Mouse (Mus musculus) forebrain, embryonic 13.5 days (tissue): ENCODE measurements around the gene Rpp25l. TPM values are rescaled to one million over a fixed set of nuclear protein-coding genes. Genes with fewer than 3 reads are reported as not detected.

Experiments
- ATAC-seq: fragments of 200-750 bp; cut with Nextera tagmentation; 2 replicates; pipeline ENCODE4 v1.8.0; 2017
- H3K27ac ChIP-seq: fragments of 300-500 bp; sonication (generic); 2 replicates; pipeline ENCODE4 v1.5.1; 2015; ENCODE audit warnings: inconsistent platforms, mild to moderate bottlenecking, moderate library complexity
- H3K27me3 ChIP-seq: fragments of 300-500 bp; sonication (generic); 2 replicates; pipeline ENCODE4 v1.6.1; 2015; ENCODE audit warnings: mild to moderate bottlenecking, inconsistent platforms
- H3K36me3 ChIP-seq: fragments of 300-500 bp; sonication (generic); 2 replicates; pipeline ENCODE4 v1.6.1; 2015; ENCODE audit warnings: mild to moderate bottlenecking, inconsistent platforms; ENCODE audit not compliant: poor library complexity, severe bottlenecking
- H3K4me1 ChIP-seq: fragments of 300-500 bp; sonication (generic); 2 replicates; pipeline ENCODE4 v1.6.1; 2015; ENCODE audit warnings: inconsistent platforms
- H3K4me2 ChIP-seq: fragments of 300-500 bp; sonication (generic); 2 replicates; pipeline ENCODE4 v1.6.1; 2015; ENCODE audit warnings: inconsistent platforms, mild to moderate bottlenecking, moderate library complexity
- H3K4me3 ChIP-seq: fragments of 300-500 bp; sonication (generic); 2 replicates; pipeline ENCODE4 v1.5.1; 2015; ENCODE audit warnings: mild to moderate bottlenecking, inconsistent platforms
- H3K9ac ChIP-seq: fragments of 300-500 bp; sonication (generic); 2 replicates; pipeline ENCODE4 v1.6.1; 2015; ENCODE audit warnings: mild to moderate bottlenecking, inconsistent platforms
- H3K9me3 ChIP-seq: fragments of 300-500 bp; sonication (generic); replicated peaks from 2 replicates; pipeline ENCODE4 v1.6.1; 2016; ENCODE audit warnings: inconsistent platforms
- whole genome bisulfite sequencing: fragments of 180-500 bp; shearing (Covaris S2); methylation state at CpG from one replicate; pipeline ENCODE4 v1.1.7; 2015; 5-methylcytosine and 5-hydroxymethylcytosine counted together
- polyA plus RNA-seq: library from polyadenylated mRNA; unstranded; fragments of >200 nt; fragmentation: Nextera tagmentation; extraction: Ambion mirVana; gene quantifications from 2 replicates; pipeline ENCODE4 v1.2.1, GENCODE M21; 2015

Gene Rpp25l
- polyA plus RNA-seq, 1 experiment from 2014 or later, result 80.7 TPM

GRCm38 (mm10) chr4:41676248-41677005 is 36.9 kb downstream of the Rpp25l start:
- H3K4me2 ChIP-seq, result peak overlapping the region; percentile 35
- H3K36me3 ChIP-seq, result peaks cover 14% of the 10 kb centered on the region; the same call in 1 of the 2 replicates
- 49% methylated on average over 17 of the region's 17 CpGs for WGBS

DNA sequence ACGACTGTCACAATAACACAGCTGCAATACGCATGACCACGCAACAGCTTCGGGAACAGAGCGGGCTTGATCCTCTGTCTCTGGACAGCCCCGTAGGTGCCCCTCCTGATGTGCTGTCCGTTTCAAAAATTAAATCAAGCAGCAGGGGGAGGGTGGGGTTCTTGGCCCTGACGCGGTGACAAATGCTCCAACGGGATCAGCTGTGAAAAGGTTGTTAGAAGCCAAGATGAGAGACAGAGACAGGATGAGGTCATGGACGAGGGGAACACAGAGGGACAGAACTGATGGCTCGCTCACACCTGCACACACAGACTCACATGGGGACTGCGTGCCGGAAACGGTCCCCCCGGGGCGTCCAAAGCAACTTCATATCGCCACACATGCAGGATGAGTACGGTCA is 40.1 kb downstream of the Rpp25l start:
- no peak overlapping the region for H3K4me2 ChIP-seq
- no peak for ATAC-seq
- peaks cover 80% of the 10 kb centered on the region for H3K4me1 ChIP-seq
- whole genome bisulfite sequencing, result 32% methylated on average over 19 of the region's 19 CpGs
- peak overlapping the region; percentile 52; the same call in 1 of the 2 replicates for H3K9ac ChIP-seq
- H3K27me3 ChIP-seq, result no peaks in the 10 kb centered on the region
- H3K9me3 ChIP-seq, result no peaks in the 10 kb centered on the region
- H3K4me3 ChIP-seq, result no peak overlapping the region
- H3K27ac ChIP-seq, result peak overlapping the region; percentile 91
- peaks cover 29% of the 10 kb centered on the region for H3K36me3 ChIP-seq

More at GRCm38 (mm10) chr4:41676248-41677005, 36.9 kb downstream of the Rpp25l start:
- peak overlapping the region; percentile 76 for H3K27ac ChIP-seq
- no peak overlapping the region for H3K4me3 ChIP-seq
- no peak for ATAC-seq
- H3K27me3 ChIP-seq, result no peaks in the 10 kb centered on the region
- H3K9me3 ChIP-seq, result no peaks in the 10 kb centered on the region
- peaks cover 99% of the 10 kb centered on the region for H3K4me1 ChIP-seq
- peak overlapping the region; percentile 53 for H3K9ac ChIP-seq

GRCm38 (mm10) chr4:41672522-41672963 is 40.8 kb downstream of the Rpp25l start:
- peak overlapping the region; percentile 52 for H3K9ac ChIP-seq
- no peaks in the 10 kb centered on the region for H3K27me3 ChIP-seq
- peak overlapping the region; percentile 91 for H3K27ac ChIP-seq
- peak overlapping the region; percentile 45 for H3K4me2 ChIP-seq
- peaks cover 34% of the 10 kb centered on the region for H3K36me3 ChIP-seq
- no peak for ATAC-seq
- peaks cover 73% of the 10 kb centered on the region for H3K4me1 ChIP-seq
- H3K9me3 ChIP-seq, result no peaks in the 10 kb centered on the region
- WGBS, result 9% methylated on average over 8 of the region's 8 CpGs
- 0 out of 2 replicates have a peak overlapping the region, but pooled peaks have one; percentile 0 for H3K4me3 ChIP-seq

DNA sequence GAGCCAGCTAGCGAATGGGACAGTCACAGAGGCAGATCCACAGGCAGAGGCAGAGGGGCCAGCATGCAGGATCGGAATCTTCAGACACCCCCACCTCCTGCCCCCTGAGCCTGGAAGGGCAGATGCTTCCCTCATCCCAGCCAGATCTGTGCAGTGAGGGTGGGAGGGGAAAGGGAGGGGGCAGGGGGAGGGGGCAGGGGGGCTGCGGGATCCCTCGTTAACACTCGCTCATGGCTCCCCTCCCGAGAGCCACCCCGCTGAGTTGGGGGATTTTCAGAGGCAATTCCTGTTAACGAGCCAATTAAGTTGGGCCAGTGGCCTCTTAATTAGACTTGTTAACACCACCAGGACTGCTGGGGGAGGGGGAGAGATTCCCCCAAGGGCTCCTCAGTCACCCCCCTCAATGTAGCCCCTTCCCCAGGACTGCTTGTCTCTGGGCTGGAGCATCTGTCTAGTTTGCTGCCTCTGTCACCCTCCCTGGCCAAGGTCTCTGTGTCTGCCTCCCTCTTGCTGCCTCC is 41.3 kb downstream of the Rpp25l start:
- Histone ChIP-seq H3K9me3 (no peaks in the 10 kb centered on the region), H3K36me3 (peaks cover 39% of the 10 kb centered on the region), H3K4me1 (peaks cover 68% of the 10 kb centered on the region), H3K9ac (peak overlapping the region; percentile 52), H3K27ac (peak overlapping the region; percentile 91), H3K27me3 (no peaks in the 10 kb centered on the region), H3K4me2 (peak overlapping the region; percentile 45), H3K4me3 (0 out of 2 replicates have a peak overlapping the region, but pooled peaks have one; percentile 0)
- ATAC-seq, result peak; percentile 72
- 0% methylated on average over 8 of the region's 8 CpGs for WGBS

DNA sequence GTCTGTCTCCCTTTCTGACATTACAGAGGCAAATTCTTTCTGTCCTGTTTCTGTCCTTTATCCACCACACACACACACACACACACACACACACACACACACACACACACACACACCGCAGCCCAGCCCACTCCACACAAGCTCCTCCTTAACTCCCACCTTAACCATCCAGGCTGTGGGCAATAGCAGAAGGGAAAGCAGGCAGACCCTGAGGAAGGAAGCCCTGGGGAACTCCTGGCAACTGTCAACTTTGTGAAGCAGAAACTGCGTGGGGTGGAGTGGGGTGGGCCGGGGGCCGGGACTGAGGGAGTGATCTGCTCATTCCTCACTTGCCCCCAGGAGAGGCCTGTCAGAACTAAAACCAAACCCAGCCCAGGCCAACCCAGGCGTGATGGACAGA is 41.8 kb downstream of the Rpp25l start:
- no peak overlapping the region for H3K4me3 ChIP-seq
- peak overlapping the region; percentile 45; the same call in 1 of the 2 replicates for H3K9ac ChIP-seq
- H3K27ac ChIP-seq, result peak overlapping the region; percentile 91
- ATAC-seq, result peak; percentile 41
- whole genome bisulfite sequencing, result 11% methylated on average over 5 of the region's 5 CpGs
- peaks cover 43% of the 10 kb centered on the region for H3K36me3 ChIP-seq
- no peaks in the 10 kb centered on the region for H3K27me3 ChIP-seq
- H3K9me3 ChIP-seq, result no peaks in the 10 kb centered on the region
- H3K4me1 ChIP-seq, result peaks cover 63% of the 10 kb centered on the region
- peak overlapping the region; percentile 45 for H3K4me2 ChIP-seq

- ATAC-seq, result no peak
- H3K4me3 ChIP-seq, result no peak overlapping the region
- no peak overlapping the region for H3K4me2 ChIP-seq
- peaks cover 56% of the 10 kb centered on the region for H3K4me1 ChIP-seq
- no peaks in the 10 kb centered on the region for H3K9me3 ChIP-seq
- peaks cover 48% of the 10 kb centered on the region for H3K36me3 ChIP-seq
- WGBS, result 74% methylated on average over 18 of the region's 18 CpGs
- H3K9ac ChIP-seq, result 0 out of 2 replicates have a peak overlapping the region, but pooled peaks have one; percentile 2
- peak overlapping the region; percentile 91 for H3K27ac ChIP-seq
- H3K27me3 ChIP-seq, result no peaks in the 10 kb centered on the region
These were observed 42.5 kb downstream of the Rpp25l start for GRCm38 (mm10) chr4:41670836-41671235.

GRCm38 (mm10) chr4:41666646-41667045 is 46.7 kb downstream of the Rpp25l start:
- ATAC-seq, result no peak
- Histone ChIP-seq H3K4me2 (no peak overlapping the region), H3K27ac (no peak overlapping the region), H3K4me1 (peaks cover 56% of the 10 kb centered on the region), H3K4me3 (no peak overlapping the region), H3K36me3 (peaks cover 80% of the 10 kb centered on the region), H3K9me3 (no peaks in the 10 kb centered on the region), H3K9ac (no peak overlapping the region), H3K27me3 (no peaks in the 10 kb centered on the region)
- 80% methylated on average over 11 of the region's 11 CpGs for WGBS

- peak overlapping the region; percentile 6; the same call in 1 of the 2 replicates for H3K9ac ChIP-seq
- H3K4me1 ChIP-seq, result peaks cover 57% of the 10 kb centered on the region
- 7% methylated on average over 6 of the region's 8 CpGs for WGBS
- no peak overlapping the region for H3K4me3 ChIP-seq
- no peak for ATAC-seq
- no peaks in the 10 kb centered on the region for H3K27me3 ChIP-seq
- H3K27ac ChIP-seq, result peak overlapping the region; percentile 31
- no peaks in the 10 kb centered on the region for H3K9me3 ChIP-seq
- H3K36me3 ChIP-seq, result peaks cover 74% of the 10 kb centered on the region
- H3K4me2 ChIP-seq, result no peak overlapping the region
These were observed 48.2 kb downstream of the Rpp25l start for GRCm38 (mm10) chr4:41665009-41665675.

DNA sequence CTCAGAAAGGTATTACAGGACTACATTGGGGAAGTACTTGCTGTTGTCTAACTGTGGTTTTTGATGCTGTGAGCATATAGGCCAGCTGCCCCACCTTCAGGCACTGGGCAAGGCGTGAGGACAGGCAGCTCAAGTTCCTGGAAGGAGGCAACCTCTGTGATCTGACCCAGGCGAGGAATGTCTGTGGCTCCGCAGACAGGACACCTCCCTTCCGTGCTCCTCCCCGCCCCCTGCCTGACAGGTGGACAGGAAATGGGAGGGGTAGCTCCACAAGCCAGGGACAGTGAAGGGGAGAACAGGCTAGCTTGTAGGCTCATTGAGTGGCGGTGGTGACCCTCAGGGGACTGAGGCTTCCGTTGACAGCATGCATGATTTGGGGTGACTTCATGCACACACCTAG is 48.8 kb downstream of the Rpp25l start:
- Histone ChIP-seq H3K27me3 (no peaks in the 10 kb centered on the region), H3K27ac (no peak overlapping the region; the same call in 1 of the 2 replicates), H3K4me1 (peaks cover 63% of the 10 kb centered on the region), H3K4me3 (no peak overlapping the region), H3K36me3 (peaks cover 72% of the 10 kb centered on the region), H3K9me3 (no peaks in the 10 kb centered on the region), H3K9ac (no peak overlapping the region), H3K4me2 (no peak overlapping the region)
- 61% methylated on average over 7 of the region's 7 CpGs for WGBS
- ATAC-seq, result no peak

DNA sequence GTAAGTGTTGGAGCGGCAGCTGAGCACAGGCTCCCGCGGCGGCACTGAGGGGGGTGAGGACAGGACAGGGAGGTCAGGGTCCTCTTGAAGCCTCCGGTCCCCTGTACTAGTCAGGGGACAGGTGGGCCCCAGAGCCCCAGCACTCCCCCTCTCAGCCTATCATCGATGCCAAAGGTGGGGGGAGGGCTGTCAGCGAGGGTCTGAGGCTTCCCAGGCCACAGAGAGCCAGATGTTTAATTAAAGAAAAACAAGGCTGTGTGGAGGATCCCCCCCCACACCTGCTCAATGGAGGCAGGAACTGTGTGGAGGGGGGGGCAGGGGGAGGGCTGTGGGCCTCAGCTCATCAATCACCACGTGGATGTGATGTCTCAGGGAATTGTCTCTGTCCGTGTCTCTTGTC is 49.7 kb downstream of the Rpp25l start:
- WGBS, result 64% methylated on average over 9 of the region's 9 CpGs
- Histone ChIP-seq H3K36me3 (peaks cover 74% of the 10 kb centered on the region), H3K9me3 (no peaks in the 10 kb centered on the region), H3K9ac (peak overlapping the region; percentile 12; the same call in 1 of the 2 replicates), H3K4me1 (peaks cover 72% of the 10 kb centered on the region), H3K4me3 (no peak overlapping the region), H3K27ac (no peak overlapping the region), H3K27me3 (no peaks in the 10 kb centered on the region), H3K4me2 (no peak overlapping the region)
- ATAC-seq, result no peak

- H3K27ac ChIP-seq, result no peak overlapping the region; the same call in 1 of the 2 replicates
- H3K9ac ChIP-seq, result no peak overlapping the region
- H3K4me3 ChIP-seq, result no peak overlapping the region
- H3K4me1 ChIP-seq, result peaks cover 78% of the 10 kb centered on the region
- peaks cover 79% of the 10 kb centered on the region for H3K36me3 ChIP-seq
- H3K4me2 ChIP-seq, result no peak overlapping the region
- no peak for ATAC-seq
- no peaks in the 10 kb centered on the region for H3K27me3 ChIP-seq
- no peaks in the 10 kb centered on the region for H3K9me3 ChIP-seq
- 87% methylated on average over 11 of the region's 11 CpGs for WGBS
These were observed 50.6 kb downstream of the Rpp25l start for GRCm38 (mm10) chr4:41662723-41663122.
